Mouse (Mus musculus) common myeloid progenitor, adult 5-6 weeks (primary cell): Measurements from ENCODE around the gene Atp5b. TPM values are rescaled to one million over a fixed set of nuclear protein-coding genes. Genes with fewer than 3 reads are reported as not detected.

Source experiments
- total RNA-seq: library from RNA; stranded (forward); fragments of 200-1000, 187-1606 nt; gene quantifications from 2 replicates; pipeline ENCODE4 v1.2.3, GENCODE M21; 2017

Gene Atp5b
- total RNA-seq, 1 experiment from 2014 or later, result 2,255 TPM

Other genes starting within 250 kb of the Atp5b start
- gene Rdh19, start 233.3 kb upstream of the Atp5b start, total RNA-seq, result not detected in 2 replicates
- not detected in 2 replicates for gene Rdh16f2, start 216.8 kb upstream of the Atp5b start, total RNA-seq
- gene Rdh7, start 194.5 kb upstream of the Atp5b start, total RNA-seq, result not detected in 2 replicates
- not detected in 2 replicates for gene Sdr9c7, start 184.8 kb upstream of the Atp5b start, total RNA-seq
- gene Hsd17b6, start 75.7 kb upstream of the Atp5b start, total RNA-seq, result not detected in 2 replicates
- gene Prim1, start 68.1 kb upstream of the Atp5b start, total RNA-seq, result 97.8 and 136 TPM in 2 replicates
- 2,465 and 2,478 TPM in 2 replicates for gene Naca, start 47.7 kb upstream of the Atp5b start, total RNA-seq
- 326 and 357 TPM in 2 replicates for gene Ptges3, start 24.3 kb upstream of the Atp5b start, total RNA-seq
- gene Baz2a, start 8.3 kb downstream of the Atp5b start, total RNA-seq, result 14.4 and 23.1 TPM in 2 replicates
- gene Rbms2, start 97.0 kb downstream of the Atp5b start, total RNA-seq, result 4.7 and 8.7 TPM in 2 replicates
- 4.3 and 5.8 TPM in 2 replicates for gene Gls2, start 111.2 kb downstream of the Atp5b start, total RNA-seq
- gene Spryd4, start 128.5 kb downstream of the Atp5b start, total RNA-seq, result 18.1 and 24.8 TPM in 2 replicates
- gene Mip, start 142.6 kb downstream of the Atp5b start, total RNA-seq, result 1.2 TPM in 1 of 2 replicates, not detected in the other
- gene Timeless, start 148.8 kb downstream of the Atp5b start, total RNA-seq, result 98.6 and 102 TPM in 2 replicates
- 0.46 TPM in 1 of 2 replicates, not detected in the other for gene Apon, start 170.8 kb downstream of the Atp5b start, total RNA-seq
- gene Apof, start 185.4 kb downstream of the Atp5b start, total RNA-seq, result not detected in 2 replicates
- 9.0 and 11.0 TPM in 2 replicates for gene Stat2, start 187.3 kb downstream of the Atp5b start, total RNA-seq
- gene Il23a, start 215.5 kb downstream of the Atp5b start, total RNA-seq, result 0.05 TPM in 1 of 2 replicates, not detected in the other
- 12.8 and 13.7 TPM in 2 replicates for gene Pan2, start 220.1 kb downstream of the Atp5b start, total RNA-seq
- 94.4 and 114 TPM in 2 replicates for gene Cnpy2, start 239.2 kb downstream of the Atp5b start, total RNA-seq